Mouse (Mus musculus): ENCODE results near the gene Dusp13. TPM values are rescaled to one million over a fixed set of nuclear protein-coding genes. Genes with fewer than 3 reads are reported as not detected.
A peak's percentile ranks its signal among the peaks of the same experiment; 100 is the strongest.

Gene Dusp13
- total RNA-seq, 2 experiments from 2014 or later: 0.60 TPM; not detected in 1

GRCm38 (mm10) chr14:21706759-21707571 lies 44.0 kb downstream of the Dusp13 start:
- DNase-seq (ENCODE audit: low spot score in 2 of 2): peak; percentile 24 to 53

GRCm38 (mm10) chr14:21705462-21705861 lies 45.5 kb downstream of the Dusp13 start:
- DNase-seq (ENCODE audit: low spot score in 2 of 2): no peak

- DNase-seq (ENCODE audit: low spot score in 2 of 2): no peak
These were observed 47.7 kb downstream of the Dusp13 start for GRCm38 (mm10) chr14:21703255-21703654.

- DNase-seq (ENCODE audit: low spot score in 2 of 2): no peak
These were observed 48.3 kb downstream of the Dusp13 start for GRCm38 (mm10) chr14:21702691-21703090.

GRCm38 (mm10) chr14:21696186-21696830 lies 54.7 kb downstream of the Dusp13 start:
- no peak for DNase-seq (ENCODE audit: low spot score in 2 of 2)

- no peak for DNase-seq (ENCODE audit: low spot score in 2 of 2)
These were observed 56.0 kb downstream of the Dusp13 start for GRCm38 (mm10) chr14:21695020-21695419.

GRCm38 (mm10) chr14:21691070-21691469 lies 59.9 kb downstream of the Dusp13 start:
- no peak for DNase-seq (ENCODE audit: low spot score in 2 of 2)

- no peak for DNase-seq (ENCODE audit: low spot score in 2 of 2)
These were observed 64.4 kb downstream of the Dusp13 start for GRCm38 (mm10) chr14:21686376-21687279.

- DNase-seq (ENCODE audit: low spot score in 2 of 2): no peak
These were observed 65.4 kb downstream of the Dusp13 start for GRCm38 (mm10) chr14:21685411-21686146.

GRCm38 (mm10) chr14:21683834-21684233 lies 67.1 kb downstream of the Dusp13 start:
- no peak for DNase-seq (ENCODE audit: low spot score in 2 of 2)

Other genes starting within 250 kb of the Dusp13 start
- gene Dupd1, start 36.6 kb downstream of the Dusp13 start, total RNA-seq (2021): under 1 TPM in 1 of 2 experiments, not detected in 1; 0.66 TPM
- 10 to 100 TPM; 76.3 to 78.5 TPM for gene Samd8, start 650 bp downstream of the Dusp13 start, total RNA-seq (2021)
- gene Vdac2, start 74.1 kb upstream of the Dusp13 start, total RNA-seq (2021): 100 to 1,000 TPM; 228 to 254 TPM
- gene Comtd1, start 97.8 kb upstream of the Dusp13 start, total RNA-seq (2021): 10 to 100 TPM; 26.7 to 34.2 TPM
- gene Zfp503, start 238.4 kb upstream of the Dusp13 start, total RNA-seq (2021): 1 to 10 TPM; 3.9 to 4.5 TPM

All from left cerebral cortex, adult 18-20 months (tissue).